Mouse (Mus musculus): ENCODE measurements around the gene Ccpg1os. TPM values are rescaled to one million over a fixed set of nuclear protein-coding genes. Genes with fewer than 3 reads are reported as not detected.

Ccpg1os gene
- total and polyA plus RNA-seq, 3 experiments = 2.3 to 4.6 TPM; not detected in 1

DNA sequence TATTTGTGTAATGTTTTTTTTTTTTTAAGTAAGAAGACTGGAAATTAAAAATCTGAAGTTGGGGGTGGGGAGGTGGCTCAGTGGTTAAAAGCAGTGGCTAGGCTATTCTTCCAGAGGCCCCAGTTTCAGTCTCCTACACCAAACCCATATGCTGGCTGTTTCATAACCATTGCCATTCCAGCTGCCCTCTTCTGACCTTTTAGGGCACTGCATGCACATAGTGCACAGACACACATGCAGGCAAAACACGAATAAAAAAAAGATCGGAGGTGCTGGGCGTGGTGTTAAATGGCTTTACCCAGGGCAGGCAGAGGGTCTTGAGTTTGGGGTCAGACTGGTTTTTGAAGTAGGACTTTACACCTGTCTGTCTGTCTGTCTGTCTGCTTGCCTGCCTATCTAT is 21.0 kb upstream of the Ccpg1os start:
- Histone ChIP-seq H3K27me3 (ENCODE audit: control insufficient read depth in 1 of 2, insufficient read depth in 2 of 2, low read length in 2 of 2) (no peaks in the 10 kb centered on the region), H3K9me3 (replicated peaks; ENCODE audit: insufficient read depth, low read length) (no peaks in the 10 kb centered on the region), H3K36me3 (ENCODE audit: control insufficient read depth in 1 of 2, insufficient read depth in 2 of 2, low read length in 2 of 2) (no peaks in the 10 kb centered on the region; a peak in 1 of 4 replicates), H3K4me1 (ENCODE audit: control insufficient read depth in 1 of 2, insufficient read depth in 2 of 2, low read length in 2 of 2) (no peaks in the 10 kb centered on the region; a peak in 1 of 4 replicates), H3K79me2 (ENCODE audit: control insufficient read depth, insufficient read depth, low read length, poor library complexity) (no peaks in the 10 kb centered on the region), H3K4me3 (ENCODE audit: control insufficient read depth in 1 of 2, insufficient read depth in 1 of 2, low read depth in 2 of 2, low read length in 2 of 2) (no peak overlapping the region), H3K27ac (ENCODE audit: control insufficient read depth, low read depth, low read length) (no peak overlapping the region), H3K9ac (ENCODE audit: control insufficient read depth, low read depth, low read length, poor library complexity, severe bottlenecking) (no peak overlapping the region)
- no peak for DNase-seq (ENCODE audit: low read depth, low spot score)
- TF ChIP-seq CTCF (IDR thresholded peaks at IDR 0.05 in 2 of 3, conservative IDR thresholded peaks at IDR 0.05 in 1 of 3; ENCODE audit: control insufficient read depth in 1 of 3, insufficient read depth in 1 of 3, low read depth in 2 of 3, low read length in 3 of 3, poor library complexity in 1 of 3, severe bottlenecking in 1 of 3) (peak in 1 of 3 experiments; percentile 29; a peak in 3 of 6 replicates), GATA1 (IDR thresholded peaks at IDR 0.05; ENCODE audit: low read depth, low read length) (no peak)

DNA sequence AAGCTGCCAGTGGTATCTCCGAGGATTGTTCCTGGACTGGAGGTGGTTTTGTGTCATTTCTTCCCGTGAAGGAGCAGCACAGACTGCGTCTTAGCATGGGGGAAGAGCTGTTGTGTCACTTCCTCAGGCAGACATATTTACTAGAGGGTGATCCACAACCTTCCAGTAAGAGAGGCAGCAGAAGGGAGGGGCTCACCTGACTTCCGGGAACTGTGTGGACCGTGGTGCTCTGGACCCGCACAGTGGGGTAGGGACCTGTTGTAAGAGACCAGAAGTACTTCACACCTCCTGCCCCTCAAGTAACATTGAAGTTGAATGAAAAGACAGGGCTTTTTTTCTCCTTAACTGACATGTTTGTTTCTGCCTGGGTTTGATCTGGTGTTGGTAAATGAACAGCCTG is 19.9 kb upstream of the Ccpg1os start:
- Histone ChIP-seq H3K79me2 (ENCODE audit: control insufficient read depth, insufficient read depth, low read length, poor library complexity) (no peaks in the 10 kb centered on the region), H3K9ac (ENCODE audit: control insufficient read depth, low read depth, low read length, poor library complexity, severe bottlenecking) (no peak overlapping the region), H3K36me3 (ENCODE audit: control insufficient read depth in 1 of 2, insufficient read depth in 2 of 2, low read length in 2 of 2) (no peaks in the 10 kb centered on the region; a peak in 1 of 4 replicates), H3K27ac (ENCODE audit: control insufficient read depth, low read depth, low read length) (no peak overlapping the region), H3K27me3 (ENCODE audit: control insufficient read depth in 1 of 2, insufficient read depth in 2 of 2, low read length in 2 of 2) (no peaks in the 10 kb centered on the region), H3K4me1 (ENCODE audit: control insufficient read depth in 1 of 2, insufficient read depth in 2 of 2, low read length in 2 of 2) (no peaks in the 10 kb centered on the region; a peak in 1 of 4 replicates), H3K9me3 (replicated peaks; ENCODE audit: insufficient read depth, low read length) (no peaks in the 10 kb centered on the region), H3K4me3 (ENCODE audit: control insufficient read depth in 1 of 2, insufficient read depth in 1 of 2, low read depth in 2 of 2, low read length in 2 of 2) (no peak overlapping the region)
- no peak for DNase-seq (ENCODE audit: low read depth, low spot score)
- TF ChIP-seq MEF2A (IDR thresholded peaks at IDR 0.05; ENCODE audit: extremely low read depth, insufficient replicate concordance, low read depth, low read length, poor library complexity, severe bottlenecking) (no peak), MYC (IDR thresholded peaks at IDR 0.05; ENCODE audit: low read depth, low read length) (no peak), POLR2AphosphoS2 (IDR thresholded peaks at IDR 0.05; ENCODE audit: low read length) (no peak), MAFK (IDR thresholded peaks at IDR 0.05; ENCODE audit: borderline replicate concordance, low read depth, low read length) (no peak), ZKSCAN1 (IDR thresholded peaks at IDR 0.05; ENCODE audit: low read depth, low read length) (no peak), POLR2AphosphoS5 (IDR thresholded peaks at IDR 0.05; ENCODE audit: borderline replicate concordance, low read depth, low read length) (no peak), JUND (IDR thresholded peaks at IDR 0.05; ENCODE audit: low read depth, low read length) (no peak)

DNA sequence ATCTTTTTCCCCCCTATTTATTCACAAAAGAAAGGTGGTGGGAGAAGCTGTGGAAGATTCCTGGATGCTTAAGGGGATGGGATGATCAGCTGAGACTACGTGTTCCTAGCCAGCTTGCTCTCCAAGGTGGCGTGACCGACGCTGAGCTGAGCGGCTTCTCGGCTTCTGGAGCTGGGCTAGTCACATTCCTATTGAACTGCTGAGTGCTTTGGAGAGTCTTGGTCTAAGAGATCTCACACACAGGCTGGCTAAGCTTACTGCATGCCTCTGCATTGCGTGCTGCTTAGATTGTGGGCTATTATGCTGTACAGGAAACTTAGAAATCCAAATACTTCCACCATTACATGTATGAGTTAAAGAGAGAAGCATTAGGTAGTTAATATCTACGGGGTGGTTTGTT is 18.9 kb upstream of the Ccpg1os start:
- Histone ChIP-seq H3K27ac (ENCODE audit: control insufficient read depth, low read depth, low read length) (no peak overlapping the region), H3K27me3 (ENCODE audit: control insufficient read depth in 1 of 2, insufficient read depth in 2 of 2, low read length in 2 of 2) (no peaks in the 10 kb centered on the region), H3K4me3 (ENCODE audit: control insufficient read depth in 1 of 2, insufficient read depth in 1 of 2, low read depth in 2 of 2, low read length in 2 of 2) (no peak overlapping the region), H3K9me3 (replicated peaks; ENCODE audit: insufficient read depth, low read length) (no peaks in the 10 kb centered on the region), H3K9ac (ENCODE audit: control insufficient read depth, low read depth, low read length, poor library complexity, severe bottlenecking) (no peak overlapping the region), H3K79me2 (ENCODE audit: control insufficient read depth, insufficient read depth, low read length, poor library complexity) (no peaks in the 10 kb centered on the region), H3K4me1 (ENCODE audit: control insufficient read depth in 1 of 2, insufficient read depth in 2 of 2, low read length in 2 of 2) (no peaks in the 10 kb centered on the region; a peak in 1 of 4 replicates), H3K36me3 (ENCODE audit: control insufficient read depth in 1 of 2, insufficient read depth in 2 of 2, low read length in 2 of 2) (no peaks in the 10 kb centered on the region; a peak in 1 of 4 replicates)
- DNase-seq (ENCODE audit: low read depth, low spot score) = no peak
- TF ChIP-seq NRF1 (IDR thresholded peaks at IDR 0.05; ENCODE audit: insufficient read depth, low read depth, low read length, poor library complexity, severe bottlenecking) (no peak), ELF1 (IDR thresholded peaks at IDR 0.05; ENCODE audit: low read depth, low read length) (no peak), E2F4 (IDR thresholded peaks at IDR 0.05; ENCODE audit: borderline replicate concordance, low read depth, low read length) (no peak), ZKSCAN1 (IDR thresholded peaks at IDR 0.05; ENCODE audit: low read depth, low read length) (no peak)

Data from MEL (cell line).